Mouse (Mus musculus) CD4-positive, CD25-positive, alpha-beta regulatory T cell, adult 4 months (primary cell): Measurements from ENCODE around the gene Btbd35f1. TPM values are rescaled to one million over a fixed set of nuclear protein-coding genes. Genes with fewer than 3 reads are reported as not detected.
"Not testable (repeated sequence)": the region's sequence is repeated elsewhere in the genome, so short reads cannot be mapped to it uniquely, and the experiment has no call there.

ENCODE experiments used
- ATAC-seq: one replicate; pipeline ENCODE4 v1.8.0; 2017
- polyA plus RNA-seq, 2 experiments: library from polyadenylated mRNA; unstranded; fragments of 100-300 nt; shearing (Covaris generic); gene quantifications; one replicate each; pipeline ENCODE4 v1.2.1; 2017

Btbd35f1 gene
- not detected for polyA plus RNA-seq

- not testable (repeated sequence) for ATAC-seq
Observed at GRCm38 (mm10) chrX:32559755-32560154, at the start of gene Btbd35f1. Btbd35f1 (plus strand) TSS chrX:32560055.

- not testable (repeated sequence) for ATAC-seq
Observed at GRCm38 (mm10) chrX:32590878-32591542, 31.2 kb downstream of the Btbd35f1 start.

DNA sequence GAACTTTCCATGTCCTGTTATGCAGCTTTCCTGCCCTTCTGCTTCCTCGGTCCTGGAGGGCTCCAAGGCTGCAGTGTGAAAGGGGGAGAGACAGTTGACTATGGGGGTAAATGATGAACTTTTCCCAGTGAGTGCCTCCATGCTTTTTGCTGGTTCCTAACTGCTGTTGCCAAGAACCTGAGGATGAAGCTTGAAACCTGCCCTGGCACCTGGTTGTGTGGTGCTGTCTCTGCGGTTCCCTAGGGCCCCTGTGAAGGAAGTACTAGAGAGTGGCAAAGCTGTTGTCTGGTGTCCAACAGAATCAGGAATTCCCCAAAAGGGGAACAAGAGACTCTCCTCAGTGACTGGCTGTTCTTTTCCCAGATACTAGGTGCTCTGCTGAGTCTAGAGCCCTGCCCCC, 41.2 kb downstream of the Btbd35f1 start:
- ATAC-seq = not testable (repeated sequence)

DNA sequence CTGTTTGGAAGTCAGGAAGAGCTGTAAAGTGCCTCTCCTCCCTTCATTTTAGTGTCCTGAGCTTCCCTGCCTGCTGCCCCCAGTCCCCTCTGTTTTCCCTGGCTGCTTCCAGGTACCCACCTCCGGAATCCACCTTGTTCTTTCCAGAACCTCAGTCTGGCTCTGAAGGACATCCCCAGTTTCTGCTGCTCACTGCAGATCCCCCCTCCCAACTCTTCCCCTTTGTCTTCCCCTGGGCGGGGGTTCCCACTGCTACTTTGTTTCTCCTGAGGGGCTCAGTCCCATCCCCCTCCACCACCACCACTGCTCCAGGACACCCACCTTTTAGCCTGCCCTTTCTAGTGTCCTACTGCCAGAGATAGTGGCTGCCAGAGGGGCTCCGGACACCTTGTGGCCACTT, 41.6 kb downstream of the Btbd35f1 start:
- not testable (repeated sequence) for ATAC-seq

Other genes with a start within 250 kb of the Btbd35f1 start
- gene Gm5926, start 90.7 kb downstream of the Btbd35f1 start, polyA plus RNA-seq = not detected
- not detected for gene Btbd35f21, start 166.1 kb downstream of the Btbd35f1 start, polyA plus RNA-seq